9 mouse cellular contexts compared by ENCODE assay signal in the genomic region with DNA sequence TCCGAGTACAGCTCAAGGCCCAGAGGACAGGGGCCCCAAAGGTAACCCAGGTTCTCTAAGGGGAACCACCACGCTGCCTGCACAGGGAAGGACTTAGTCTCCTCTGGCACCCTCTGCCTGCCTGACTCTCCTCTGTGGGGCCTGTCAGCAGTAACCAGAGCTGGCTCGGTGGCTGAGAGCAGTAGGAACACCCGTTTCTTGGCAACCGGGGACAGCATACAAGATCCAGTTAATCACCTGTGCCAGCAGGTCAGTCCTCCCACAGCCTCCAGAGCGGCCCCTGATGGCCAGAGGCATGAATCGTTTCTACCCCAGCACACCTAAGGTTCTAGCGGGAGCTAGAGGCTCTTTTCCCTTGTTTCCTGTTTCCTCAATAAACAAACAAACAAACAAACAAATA. TPM values are rescaled to one million over a fixed set of nuclear protein-coding genes. Genes with fewer than 3 reads are reported as not detected.
A peak's percentile ranks its signal among the peaks of the same experiment; 100 is the strongest.
DNase-seq lines count a peak whose midpoint lies in the region; ATAC-seq and TF ChIP-seq lines count a peak whose summit lies in the region.
"Had no signal": no experiment of that assay in that cellular context is flagged by ENCODE, and none has a peak within 500 bp of the region (broad histone marks: within the 10 kb centered on the region; RNA-seq: fewer than 3 reads in every experiment).

No protein-coding gene starts in this region.

- H3K4me3 ChIP-seq in left cerebral cortex, adult 2 months, result no peak overlapping the region
- H3K4me3 ChIP-seq in midbrain, embryonic 13.5 days (replicated peaks), result no peak overlapping the region
- H3K4me3 ChIP-seq: liver, embryonic 15.5 days had no signal

- no peak for ATAC-seq in midbrain, embryonic 13.5 days

- peak; percentile 24 for TF ChIP-seq CTCF in left cerebral cortex, adult 2 months (IDR thresholded peaks at IDR 0.05)

- H3K4me2 ChIP-seq in midbrain, embryonic 13.5 days (replicated peaks), result no peak overlapping the region
- H3K4me2 ChIP-seq: liver, embryonic 15.5 days had no signal

- no peaks in the 10 kb centered on the region for H3K27me3 ChIP-seq in splenic B cell, adult 2 months (ENCODE audit: control insufficient read depth, insufficient read depth, low read length, poor library complexity, severe bottlenecking)
- peaks cover 15% of the 10 kb centered on the region for H3K27me3 ChIP-seq in midbrain, embryonic 13.5 days

- H3K36me3 ChIP-seq in splenic B cell, adult 2 months (ENCODE audit: control insufficient read depth, insufficient read depth, low read length, poor library complexity, severe bottlenecking), result no peaks in the 10 kb centered on the region
- H3K36me3 ChIP-seq in midbrain, embryonic 13.5 days, result no peaks in the 10 kb centered on the region
- H3K36me3 ChIP-seq: liver, embryonic 15.5 days had no signal

- no peak for DNase-seq in left cerebral cortex, adult 2 months (ENCODE audit: extremely low spot score in 1 of 2, low spot score in 2 of 2)
- DNase-seq in left cerebral cortex, adult 11 months (ENCODE audit: low spot score), result no peak
- peak; percentile 88 for DNase-seq in ZHBTc4 (ENCODE audit: low read depth, low spot score)
- DNase-seq in gastrocnemius, postnatal 25 days, result peak; percentile 85
- DNase-seq in kidney, adult 9 months, result peak; percentile 85
- peak; percentile 57 for DNase-seq in splenic B cell, adult 2 months (ENCODE audit: low read depth, low spot score)
- no peak for DNase-seq in spleen, adult 12 weeks (ENCODE audit: low spot score)

- 15% methylated on average over 8 of the region's 8 CpGs for WGBS in midbrain, embryonic 13.5 days

- H3K9me3 ChIP-seq in midbrain, embryonic 13.5 days, result no peaks in the 10 kb centered on the region
- H3K9me3 ChIP-seq: liver, embryonic 15.5 days had no signal

- H3K4me1 ChIP-seq in midbrain, embryonic 13.5 days (replicated peaks), result peaks cover 22% of the 10 kb centered on the region

- intact Hi-C loops in left cerebral cortex, adult 2 months (cut with DNase I), result no loop called here

- H3K27ac ChIP-seq in left cerebral cortex, adult 2 months, result no peak overlapping the region
- H3K27ac ChIP-seq in midbrain, embryonic 13.5 days, result no peak overlapping the region
- H3K27ac ChIP-seq: liver, embryonic 15.5 days had no signal

- H3K9ac ChIP-seq in midbrain, embryonic 13.5 days (replicated peaks), result no peak overlapping the region
- H3K9ac ChIP-seq: liver, embryonic 15.5 days had no signal

RNA-seq across cellular contexts. Expression of a gene that starts 11.4 kb away (rescaled TPM):
- 100 to 1,000 TPM; 155 to 210 TPM for total RNA-seq in left cerebral cortex, adult 2 months (2021)
- total RNA-seq in gastrocnemius, postnatal 25 days (2021), result 10 to 100 TPM; 52.2 to 90.7 TPM
- 2.8 and 3.1 TPM in 2 replicates for polyA plus RNA-seq in midbrain, embryonic 13.5 days (2015; fragmentation: Nextera tagmentation; extraction: Ambion mirVana)

RNA-seq across cellular contexts. Expression of a gene that starts 18.7 kb away (rescaled TPM):
- 100 to 1,000 TPM in 1 of 2 experiments, 10 to 100 TPM in 1; 89.7 to 107 TPM for total RNA-seq in left cerebral cortex, adult 2 months (2021)
- total RNA-seq in gastrocnemius, postnatal 25 days (2021), result 1 to 10 TPM; 4.3 to 5.7 TPM
- 1.7 and 2.4 TPM in 2 replicates for polyA plus RNA-seq in midbrain, embryonic 13.5 days (2015; fragmentation: Nextera tagmentation; extraction: Ambion mirVana)

RNA-seq across cellular contexts. Expression of a gene that starts 41.4 kb away (rescaled TPM):
- total RNA-seq in left cerebral cortex, adult 2 months (2021), result 10 to 100 TPM; 41.9 to 44.5 TPM
- 10 to 100 TPM; 22.3 to 31.3 TPM for total RNA-seq in gastrocnemius, postnatal 25 days (2021)
- 79.1 and 82.8 TPM in 2 replicates for polyA plus RNA-seq in midbrain, embryonic 13.5 days (2015; fragmentation: Nextera tagmentation; extraction: Ambion mirVana)

RNA-seq across cellular contexts. Expression of a gene that starts 50.4 kb away (rescaled TPM):
- under 1 TPM; 0.30 to 0.41 TPM for total RNA-seq in left cerebral cortex, adult 2 months (2021)
- total RNA-seq in gastrocnemius, postnatal 25 days (2021), result under 1 TPM; 0.31 to 0.32 TPM
- 0.26 and 0.46 TPM in 2 replicates for polyA plus RNA-seq in midbrain, embryonic 13.5 days (2015; fragmentation: Nextera tagmentation; extraction: Ambion mirVana)

Comparison
In these comparisons a context has a peak if more than half of its experiments do, and no peak if none do; other contexts are left out.
1. DNase-seq: peak in ZHBTc4 (single experiment), gastrocnemius, postnatal 25 days (single experiment), kidney, adult 9 months (single experiment) and splenic B cell, adult 2 months (single experiment); none in left cerebral cortex, adult 2 months (0 of 2), left cerebral cortex, adult 11 months (single experiment) and spleen, adult 12 weeks (single experiment).
2. RNA of a gene that starts 18.7 kb away (total RNA-seq): 89.7 to 107 TPM in left cerebral cortex, adult 2 months; 4.3 to 5.7 TPM in gastrocnemius, postnatal 25 days; every median in the first group is over 10 times any median in the second.